Mouse (Mus musculus): Measurements from ENCODE around the gene Rabep2.

Rabep2 gene

GRCm38 (mm10) chr7:126429503-126429898, 942 bp downstream of the Rabep2 start:
- CTCF ChIA-PET = no interaction called here

- CTCF ChIA-PET = interaction anchor here (0.6 kb wide), 1 partner anchor 25 kb away, joined by 4 read pairs; no protein-coding TSS in a partner anchor
Observed at GRCm38 (mm10) chr7:126430167-126430566, 1.6 kb downstream of the Rabep2 start.

- CTCF ChIA-PET = no interaction called here
Observed at GRCm38 (mm10) chr7:126434726-126435125, 6.2 kb downstream of the Rabep2 start.

GRCm38 (mm10) chr7:126435801-126436200, 7.2 kb downstream of the Rabep2 start:
- CTCF ChIA-PET = interaction anchor here (0.6 to 1.3 kb wide), 4 partner anchors 9 to 38 kb away, joined by 3 to 5 read pairs (median 3); partner anchors contain the start of gene Cd19

GRCm38 (mm10) chr7:126436851-126437250, 8.3 kb downstream of the Rabep2 start:
- CTCF ChIA-PET = interaction anchor here (0.8 to 1.3 kb wide), 3 partner anchors 9 to 82 kb away, joined by 3 read pairs; partner anchors contain the start of gene Cd19

GRCm38 (mm10) chr7:126440134-126440533, 11.6 kb downstream of the Rabep2 start:
- CTCF ChIA-PET = no interaction called here

GRCm38 (mm10) chr7:126443997-126444396, 15.4 kb downstream of the Rabep2 start:
- CTCF ChIA-PET = no interaction called here

- CTCF ChIA-PET = no interaction called here
Observed at GRCm38 (mm10) chr7:126444536-126444935, 16.0 kb downstream of the Rabep2 start.

- CTCF ChIA-PET = no interaction called here
Observed at GRCm38 (mm10) chr7:126445104-126445815, 16.7 kb downstream of the Rabep2 start.

- CTCF ChIA-PET = interaction anchor here (0.7 to 0.9 kb wide), 2 partner anchors 24 to 799 kb away, joined by 6 to 13 read pairs; no protein-coding TSS in a partner anchor
Observed at GRCm38 (mm10) chr7:126446217-126446616, 17.7 kb downstream of the Rabep2 start.

- CTCF ChIA-PET = interaction anchor here (0.6 kb wide), 1 partner anchor 15 kb away, joined by 6 read pairs; no protein-coding TSS in a partner anchor
Observed at GRCm38 (mm10) chr7:126448481-126448880, 19.9 kb downstream of the Rabep2 start.

GRCm38 (mm10) chr7:126449991-126450390, 21.4 kb downstream of the Rabep2 start:
- CTCF ChIA-PET = no interaction called here

GRCm38 (mm10) chr7:126450641-126451040, 22.1 kb downstream of the Rabep2 start:
- CTCF ChIA-PET = no interaction called here

GRCm38 (mm10) chr7:126452244-126452643, 23.7 kb downstream of the Rabep2 start:
- CTCF ChIA-PET = no interaction called here

GRCm38 (mm10) chr7:126453861-126454260, 25.3 kb downstream of the Rabep2 start:
- CTCF ChIA-PET = interaction anchor here (0.7 kb wide), 1 partner anchor 54 kb away, joined by 3 read pairs; no protein-coding TSS in a partner anchor

GRCm38 (mm10) chr7:126455242-126455641, 26.7 kb downstream of the Rabep2 start:
- CTCF ChIA-PET = no interaction called here

- CTCF ChIA-PET = no interaction called here
Observed at GRCm38 (mm10) chr7:126456382-126457266, 28.1 kb downstream of the Rabep2 start.

GRCm38 (mm10) chr7:126458225-126458624, 29.7 kb downstream of the Rabep2 start:
- CTCF ChIA-PET = no interaction called here

- CTCF ChIA-PET = no interaction called here
Observed at GRCm38 (mm10) chr7:126458844-126459618, 30.5 kb downstream of the Rabep2 start.

GRCm38 (mm10) chr7:126460623-126461399, 32.3 kb downstream of the Rabep2 start:
- CTCF ChIA-PET = no interaction called here

- CTCF ChIA-PET = interaction anchor here (0.6 kb wide), 1 partner anchor 349 kb away, joined by 3 read pairs; no protein-coding TSS in a partner anchor
Observed at GRCm38 (mm10) chr7:126461626-126462025, 33.1 kb downstream of the Rabep2 start.
